Mouse (Mus musculus) CH12.LX (cell line): ENCODE results near the gene Kcnd3. TPM values are rescaled to one million over a fixed set of nuclear protein-coding genes. Genes with fewer than 3 reads are reported as not detected.
A peak's percentile ranks its signal among the peaks of the same experiment; 100 is the strongest.

Experiments
- DNase-seq: peaks from one replicate; pipeline ENCODE4 v3.0.0-alpha.2; 2013; ENCODE audit errors: extremely low read depth
- H3K27ac ChIP-seq: 2 replicates; pipeline ENCODE4 v1.5.1; 2012; ENCODE audit warnings: low read depth, mild to moderate bottlenecking, control low read depth, moderate library complexity; ENCODE audit not compliant: insufficient read depth
- H3K27me3 ChIP-seq: replicated peaks from 2 replicates; pipeline ENCODE3; 2012; ENCODE audit warnings: inconsistent platforms
- H3K36me3 ChIP-seq, 2 experiments: replicated peaks in 1 of 2; 2 replicates each; pipeline versions ENCODE3 to v1.6.1; 2012; ENCODE audit warnings: inconsistent platforms in 1 of 2, low read length in 1 of 2, mild to moderate bottlenecking in 1 of 2, mixed read lengths in 1 of 2, moderate library complexity in 1 of 2; ENCODE audit not compliant: control insufficient read depth in 1 of 2, insufficient read depth in 1 of 2
- H3K4me1 ChIP-seq, 2 experiments: 2 replicates each; pipeline ENCODE4 v1.6.1; 2012; ENCODE audit warnings: inconsistent platforms in 1 of 2, moderate library complexity in 1 of 2; ENCODE audit not compliant: insufficient read depth in 2 of 2, control insufficient read depth in 1 of 2
- H3K4me2 ChIP-seq: 2 replicates; pipeline ENCODE4 v1.6.1; 2012; ENCODE audit warnings: low read depth, mild to moderate bottlenecking, control low read depth; ENCODE audit not compliant: poor library complexity, insufficient read depth, severe bottlenecking
- H3K4me3 ChIP-seq, 3 experiments: fragments of 150-350 bp in 1 of 3; sonication (generic) in 1 of 3; replicated peaks in 1 of 3; 2 replicates each; pipeline versions ENCODE3 to v1.5.1; 2011 to 2012; ENCODE audit warnings: low read depth in 2 of 3, low read length in 2 of 3, mild to moderate bottlenecking in 2 of 3, moderate library complexity in 2 of 3, control low read depth in 1 of 3, improper control_type of control experiment in 1 of 3, inconsistent platforms in 1 of 3, mixed read lengths in 1 of 3; ENCODE audit not compliant: poor library complexity in 1 of 3
- H3K79me2 ChIP-seq: replicated peaks from 2 replicates; pipeline ENCODE4 v1.6.1; 2012; ENCODE audit warnings: mild to moderate bottlenecking, moderate library complexity; ENCODE audit not compliant: control insufficient read depth, poor library complexity, insufficient read depth, severe bottlenecking; ENCODE audit errors: extremely low read depth
- H3K9ac ChIP-seq: 2 replicates; pipeline ENCODE4 v1.6.1; 2012; ENCODE audit warnings: low read depth, mild to moderate bottlenecking, control low read depth, moderate library complexity; ENCODE audit not compliant: insufficient read depth
- H3K9me3 ChIP-seq: replicated peaks from 2 replicates; pipeline ENCODE3; 2012; ENCODE audit warnings: low read length, inconsistent platforms, mixed read lengths
- BHLHE40 ChIP-seq: IDR thresholded peaks from 2 replicates; pipeline ENCODE4 v1.6.1; 2011; ENCODE audit warnings: mild to moderate bottlenecking, low read depth, low read length, improper control_type of control experiment
- CHD1 ChIP-seq: IDR thresholded peaks from 2 replicates; pipeline ENCODE4 v1.6.1; 2012; ENCODE audit warnings: low read depth, low read length, improper control_type of control experiment, inconsistent platforms
- CHD2 ChIP-seq: IDR thresholded peaks from 2 replicates; pipeline ENCODE4 v1.6.1; 2011; ENCODE audit warnings: low read length, improper control_type of control experiment
- CTCF ChIP-seq, 2 experiments: IDR thresholded peaks in 1 of 2; conservative IDR thresholded peaks in 1 of 2; 2 replicates each; pipeline ENCODE4 v1.5.1; 2011 to 2012; ENCODE audit warnings: low read depth in 2 of 2, low read length in 2 of 2, improper control_type of control experiment in 1 of 2, inconsistent platforms in 1 of 2, mild to moderate bottlenecking in 1 of 2, moderate library complexity in 1 of 2
- ETS1 ChIP-seq: conservative IDR thresholded peaks from 2 replicates; pipeline ENCODE4 v1.6.1; 2012; ENCODE audit warnings: low read depth, mild to moderate bottlenecking, inconsistent platforms, low read length, improper control_type of control experiment, moderate library complexity
- IRF4 ChIP-seq: IDR thresholded peaks from 2 replicates; pipeline ENCODE4 v1.6.1; 2014; ENCODE audit warnings: low read depth, mild to moderate bottlenecking, inconsistent platforms, low read length, improper control_type of control experiment
- KAT2A ChIP-seq: IDR thresholded peaks from 2 replicates; pipeline ENCODE4 v1.6.1; 2012; ENCODE audit warnings: low read length, improper control_type of control experiment, inconsistent platforms; ENCODE audit not compliant: insufficient replicate concordance
- MAFK ChIP-seq: IDR thresholded peaks from 2 replicates; pipeline ENCODE4 v1.6.1; 2011; ENCODE audit warnings: low read length, improper control_type of control experiment; ENCODE audit not compliant: insufficient replicate concordance
- MAX ChIP-seq: IDR thresholded peaks from 2 replicates; pipeline ENCODE4 v1.6.1; 2011; ENCODE audit warnings: low read length, improper control_type of control experiment
- MAZ ChIP-seq: IDR thresholded peaks from 2 replicates; pipeline ENCODE4 v1.6.1; 2012; ENCODE audit warnings: low read depth, mild to moderate bottlenecking, inconsistent platforms, low read length, improper control_type of control experiment, moderate library complexity
- MEF2A ChIP-seq: IDR thresholded peaks from 2 replicates; pipeline ENCODE4 v1.6.1; 2014; ENCODE audit warnings: low read depth, mild to moderate bottlenecking, inconsistent platforms, low read length, improper control_type of control experiment, borderline replicate concordance
- MXI1 ChIP-seq: IDR thresholded peaks from 2 replicates; pipeline ENCODE4 v1.6.1; 2011; ENCODE audit warnings: mild to moderate bottlenecking, low read depth, low read length, improper control_type of control experiment
- MYC ChIP-seq: IDR thresholded peaks from 2 replicates; pipeline ENCODE4 v1.6.1; 2011; ENCODE audit warnings: low read depth, mild to moderate bottlenecking, improper control_type of control experiment, low read length
- NELFE ChIP-seq: IDR thresholded peaks from 2 replicates; pipeline ENCODE4 v1.6.1; 2011; ENCODE audit warnings: low read depth, low read length, improper control_type of control experiment
- PAX5 ChIP-seq: IDR thresholded peaks from 2 replicates; pipeline ENCODE4 v1.6.1; 2012; ENCODE audit warnings: low read length, inconsistent platforms, mixed read lengths
- POLR2A ChIP-seq: IDR thresholded peaks from 2 replicates; pipeline ENCODE4 v1.6.1; 2011; ENCODE audit warnings: low read depth, mild to moderate bottlenecking, improper control_type of control experiment, low read length
- POLR2AphosphoS2 ChIP-seq: IDR thresholded peaks from 2 replicates; pipeline ENCODE4 v1.6.1; 2011; ENCODE audit warnings: low read depth, low read length, improper control_type of control experiment
- RAD21 ChIP-seq: IDR thresholded peaks from 2 replicates; pipeline ENCODE4 v1.6.1; 2011; ENCODE audit warnings: low read depth, mild to moderate bottlenecking, low read length, improper control_type of control experiment, moderate library complexity
- RCOR1 ChIP-seq: conservative IDR thresholded peaks from 2 replicates; pipeline ENCODE4 v1.6.1; 2012; ENCODE audit warnings: low read depth, mild to moderate bottlenecking, inconsistent platforms, low read length, improper control_type of control experiment
- ZKSCAN1 ChIP-seq: IDR thresholded peaks from 2 replicates; pipeline ENCODE4 v1.6.1; 2012; ENCODE audit warnings: low read depth, inconsistent platforms, low read length, improper control_type of control experiment, borderline replicate concordance
- ZMIZ1 ChIP-seq: IDR thresholded peaks from 2 replicates; pipeline ENCODE4 v1.6.1; 2012; ENCODE audit warnings: low read depth, mild to moderate bottlenecking, inconsistent platforms, low read length, improper control_type of control experiment
- dilution Hi-C: fragments of 300-500 bp; cut with MboI; formaldehyde crosslinking; loops from 2 replicates; pipeline ENCODE4 v1.14.3; 2020; ENCODE audit warnings: low sequenced_read_pairs; ENCODE audit not compliant: extremely low pct_unique_long_range_greater_than_20kb, extremely low pct_ligation_motif_present
- in situ Hi-C: fragments of 300-500 bp; cut with MboI; formaldehyde crosslinking; loops from 3 replicates; pipeline ENCODE4 v1.14.3; 2019; ENCODE audit warnings: low sequenced_read_pairs, low pct_ligation_motif_present, low pct_unique_long_range_greater_than_20kb, mixed read lengths
- polyA plus RNA-seq: library from polyadenylated mRNA; unstranded; fragments of >175 nt; gene quantifications from 2 replicates; pipeline ENCODE4 v1.2.1, GENCODE M21; 2012; ENCODE audit warnings: low read depth; ENCODE audit not compliant: insufficient read length
- total RNA-seq, 2 experiments: library from RNA; depleted of rRNA; stranded (reverse); fragments of 300-350 nt in 1 of 2; fragments of >200 nt in 1 of 2; gene quantifications; 2 replicates each; pipeline ENCODE4 v1.2.3; 2012 to 2014

Kcnd3 gene
- total and polyA plus RNA-seq, 3 experiments = not detected

DNA sequence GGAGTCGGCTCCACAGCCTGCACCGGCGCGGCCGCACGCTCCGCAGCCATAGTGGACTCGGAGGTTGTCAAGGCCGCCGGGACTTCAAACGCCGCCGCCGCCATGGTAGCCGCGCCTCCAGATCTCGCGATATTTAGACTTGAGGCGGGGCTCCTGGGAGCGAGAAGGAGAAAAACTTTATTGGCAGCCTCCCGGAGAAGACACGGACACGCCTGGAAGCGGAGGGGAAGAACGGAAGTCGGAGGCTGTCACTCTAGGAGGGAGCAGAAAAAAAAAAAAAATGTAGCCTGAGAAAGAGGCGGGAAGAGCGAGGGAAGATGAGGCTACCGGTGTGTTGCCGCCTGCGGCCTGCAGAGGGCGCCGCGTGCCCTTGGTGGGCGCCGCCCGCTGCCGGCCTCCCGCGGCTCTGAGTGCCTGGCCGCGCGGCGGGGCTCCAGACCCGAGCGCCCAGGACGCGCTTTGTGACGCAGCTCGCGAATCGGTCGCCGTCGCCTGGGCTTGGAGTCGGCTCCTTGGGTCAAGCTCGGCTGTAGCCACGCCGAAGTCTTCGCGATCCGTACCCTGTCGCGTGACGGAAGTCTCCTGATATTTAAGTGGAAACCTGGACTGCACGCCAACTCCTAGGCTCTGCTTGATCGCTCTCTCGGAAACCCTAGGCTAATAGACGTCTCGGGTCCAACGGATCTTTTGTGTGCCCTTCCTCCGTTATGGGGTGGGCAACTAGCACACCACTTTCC, 235.4 kb downstream of the Kcnd3 start, which contains the start of gene Ddx20 (continued):
- TF ChIP-seq POLR2AphosphoS2 (no peak), CHD2 (peak; percentile 100), RAD21 (peak; percentile 93), MYC (peak; percentile 78), IRF4 (peak; percentile 97), MAFK (no peak), NELFE (peak; percentile 80), ZKSCAN1 (no peak; the same call in 1 of the 2 replicates), ZMIZ1 (peak; percentile 78), PAX5 (no peak), ETS1 (peak; percentile 71), CHD1 (no peak), MAX (peak; percentile 83; the same call in 1 of the 2 replicates), KAT2A (peak; percentile 75; the same call in 1 of the 2 replicates)

DNA sequence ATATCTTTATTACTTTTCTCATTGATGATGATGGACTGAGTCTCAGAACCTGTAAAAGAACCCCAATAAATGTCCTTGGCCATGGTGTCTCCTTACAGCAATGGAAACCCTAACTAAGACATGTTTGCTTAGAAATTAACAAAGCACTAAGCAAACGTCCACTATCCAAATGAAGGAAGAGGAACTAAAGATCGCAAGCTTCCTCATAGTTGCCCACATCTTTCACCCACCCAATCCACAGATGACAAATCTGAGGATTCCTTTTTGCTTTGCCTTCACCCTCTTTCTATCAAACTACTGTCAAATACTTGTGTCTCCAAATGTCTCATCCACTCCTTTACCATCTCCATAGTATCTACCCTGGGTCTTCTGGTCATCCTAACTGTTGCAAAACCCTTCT, 236.4 kb downstream of the Kcnd3 start:
- H3K9me3 ChIP-seq = no peaks in the 10 kb centered on the region
- no peak for DNase-seq
- no peak overlapping the region for H3K9ac ChIP-seq
- H3K36me3 ChIP-seq = peaks cover 10 to 15% of the 10 kb centered on the region in 2 experiments
- in situ Hi-C loops = loop anchor here (5.0 to 25.0 kb wide), 3 partner anchors 34 to 209 kb away; partner anchors contain the start of gene Rap1a
- H3K4me3 ChIP-seq = no peak overlapping the region
- dilution Hi-C loops = loop anchor here (25.0 kb wide), 1 partner anchor 224 kb away; no protein-coding TSS in a partner anchor
- no peak overlapping the region for H3K27ac ChIP-seq
- H3K4me1 ChIP-seq = peaks cover 4 to 21% of the 10 kb centered on the region in 2 experiments; a peak in 3 of 4 replicates
- peak overlapping the region; percentile 80; the same call in 1 of the 2 replicates for H3K4me2 ChIP-seq
- peaks cover 22% of the 10 kb centered on the region for H3K79me2 ChIP-seq
- no peak for TF ChIP-seq CTCF (conservative IDR thresholded peaks at IDR 0.05 in 1 of 2, IDR thresholded peaks at IDR 0.05 in 1 of 2; ENCODE audit: low read depth in 2 of 2, low read length in 2 of 2)
- TF ChIP-seq PAX5 = no peak
- no peak for TF ChIP-seq RCOR1
- TF ChIP-seq MXI1 = no peak
- no peak for TF ChIP-seq BHLHE40
- no peak for TF ChIP-seq MAZ
- TF ChIP-seq POLR2A = no peak
- no peak for TF ChIP-seq MEF2A
- no peak for TF ChIP-seq MAX
- TF ChIP-seq KAT2A = no peak
- peaks cover 18% of the 10 kb centered on the region for H3K27me3 ChIP-seq
